Mouse (Mus musculus): ENCODE data around the gene Glul. TPM values are rescaled to one million over a fixed set of nuclear protein-coding genes. Genes with fewer than 3 reads are reported as not detected.
"Not testable (repeated sequence)": the region's sequence is repeated elsewhere in the genome, so short reads cannot be mapped to it uniquely, and the experiment has no call there.

The Glul gene
- 151 and 226 TPM in 2 replicates for polyA plus RNA-seq (2012; rRNA removed)

GRCm38 (mm10) chr1:153899731-153900380, at the start of gene Glul, which contains the start of gene Teddm2:
Glul (plus strand) TSS chr1:153899944.
Teddm2 (minus strand) TSS chr1:153900228.
- peak; percentile 99 for DNase-seq (ENCODE audit: low read depth)
- no peak for TF ChIP-seq CTCF (IDR thresholded peaks at IDR 0.05; ENCODE audit: borderline replicate concordance, extremely low read depth, insufficient read depth, insufficient read length)
- peak; percentile 84; the same call in 1 of the 2 replicates for TF ChIP-seq POLR2A (IDR thresholded peaks at IDR 0.05; ENCODE audit: borderline replicate concordance, extremely low read depth, insufficient read depth, insufficient read length, poor library complexity, severe bottlenecking)

GRCm38 (mm10) chr1:153852696-153853095, 47.0 kb upstream of the Glul start:
- not testable (repeated sequence) for DNase-seq (ENCODE audit: low read depth)

DNA sequence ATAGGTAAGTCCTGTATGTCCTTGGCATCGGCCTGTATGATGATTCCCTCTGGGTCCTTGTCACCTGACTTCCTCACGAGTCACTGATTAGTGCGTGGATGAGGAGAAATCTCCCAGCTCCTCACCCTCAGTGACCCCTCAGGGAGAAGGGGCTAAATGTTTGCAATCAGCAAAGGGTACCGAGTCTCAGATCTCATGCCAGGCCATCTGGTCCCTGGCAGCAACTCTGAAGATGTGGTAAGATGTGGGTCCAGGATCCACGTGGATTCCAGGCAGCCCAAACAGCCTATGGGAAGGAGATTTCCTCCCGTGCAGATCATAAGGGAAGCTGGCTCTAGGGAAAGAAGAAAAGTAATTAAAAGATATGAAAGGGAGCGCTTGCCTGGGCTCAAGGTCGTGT, 43.8 kb upstream of the Glul start:
- no peak for TF ChIP-seq CTCF (IDR thresholded peaks at IDR 0.05; ENCODE audit: borderline replicate concordance, extremely low read depth, insufficient read depth, insufficient read length)
- no peak for TF ChIP-seq POLR2A (IDR thresholded peaks at IDR 0.05; ENCODE audit: borderline replicate concordance, extremely low read depth, insufficient read depth, insufficient read length, poor library complexity, severe bottlenecking)
- peak; percentile 17 for DNase-seq (ENCODE audit: low read depth)

- DNase-seq (ENCODE audit: low read depth) = no peak
- TF ChIP-seq POLR2A (IDR thresholded peaks at IDR 0.05; ENCODE audit: borderline replicate concordance, extremely low read depth, insufficient read depth, insufficient read length, poor library complexity, severe bottlenecking) (no peak), CTCF (IDR thresholded peaks at IDR 0.05; ENCODE audit: borderline replicate concordance, extremely low read depth, insufficient read depth, insufficient read length) (no peak)
These were observed 25.7 kb upstream of the Glul start, which contains the start of gene Teddm1b for GRCm38 (mm10) chr1:153874045-153874444. Teddm1b (plus strand) TSS chr1:153874345.

GRCm38 (mm10) chr1:153880391-153880790, 19.4 kb upstream of the Glul start:
- DNase-seq (ENCODE audit: low read depth) = not testable (repeated sequence)

GRCm38 (mm10) chr1:153886024-153886633, 13.6 kb upstream of the Glul start:
- TF ChIP-seq CTCF (IDR thresholded peaks at IDR 0.05; ENCODE audit: borderline replicate concordance, extremely low read depth, insufficient read depth, insufficient read length) = no peak
- TF ChIP-seq POLR2A (IDR thresholded peaks at IDR 0.05; ENCODE audit: borderline replicate concordance, extremely low read depth, insufficient read depth, insufficient read length, poor library complexity, severe bottlenecking) = no peak
- DNase-seq (ENCODE audit: low read depth) = peak; percentile 55

- DNase-seq (ENCODE audit: low read depth) = no peak
- TF ChIP-seq CTCF (IDR thresholded peaks at IDR 0.05; ENCODE audit: borderline replicate concordance, extremely low read depth, insufficient read depth, insufficient read length) (no peak), POLR2A (IDR thresholded peaks at IDR 0.05; ENCODE audit: borderline replicate concordance, extremely low read depth, insufficient read depth, insufficient read length, poor library complexity, severe bottlenecking) (no peak)
These were observed 9.6 kb upstream of the Glul start for GRCm38 (mm10) chr1:153890121-153890520.

- no peak for DNase-seq (ENCODE audit: low read depth)
- TF ChIP-seq POLR2A (IDR thresholded peaks at IDR 0.05; ENCODE audit: borderline replicate concordance, extremely low read depth, insufficient read depth, insufficient read length, poor library complexity, severe bottlenecking) = no peak
- TF ChIP-seq CTCF (IDR thresholded peaks at IDR 0.05; ENCODE audit: borderline replicate concordance, extremely low read depth, insufficient read depth, insufficient read length) = no peak
These were observed 8.3 kb upstream of the Glul start, which contains the start of gene Teddm1a for GRCm38 (mm10) chr1:153891442-153891841. Teddm1a (plus strand) TSS chr1:153891742.

DNA sequence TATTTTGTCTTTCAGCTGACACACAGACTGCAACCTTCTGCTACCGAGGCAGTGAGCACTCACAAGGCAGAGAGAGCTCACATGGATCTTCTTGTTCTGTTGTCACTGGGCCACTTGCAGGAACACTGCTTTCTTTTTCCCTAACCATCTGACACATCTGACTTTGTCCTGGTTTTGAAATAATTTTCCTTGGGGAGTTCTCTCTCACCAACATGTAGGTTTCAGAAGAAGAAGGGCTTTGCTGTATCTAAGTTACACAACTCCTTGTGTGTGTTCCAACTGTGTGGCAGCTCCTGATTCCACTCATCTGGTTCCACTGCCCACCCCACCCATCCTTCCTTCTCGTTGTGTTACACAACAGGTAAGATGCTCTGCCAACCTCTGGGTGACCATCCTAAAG, 6.0 kb upstream of the Glul start:
- DNase-seq (ENCODE audit: low read depth) = no peak
- TF ChIP-seq CTCF (IDR thresholded peaks at IDR 0.05; ENCODE audit: borderline replicate concordance, extremely low read depth, insufficient read depth, insufficient read length) (no peak), POLR2A (IDR thresholded peaks at IDR 0.05; ENCODE audit: borderline replicate concordance, extremely low read depth, insufficient read depth, insufficient read length, poor library complexity, severe bottlenecking) (no peak)

GRCm38 (mm10) chr1:153894201-153894893, 5.4 kb upstream of the Glul start:
- TF ChIP-seq CTCF (IDR thresholded peaks at IDR 0.05; ENCODE audit: borderline replicate concordance, extremely low read depth, insufficient read depth, insufficient read length) (no peak), POLR2A (IDR thresholded peaks at IDR 0.05; ENCODE audit: borderline replicate concordance, extremely low read depth, insufficient read depth, insufficient read length, poor library complexity, severe bottlenecking) (no peak)
- DNase-seq (ENCODE audit: low read depth) = peak; percentile 54

GRCm38 (mm10) chr1:153894979-153895378, 4.8 kb upstream of the Glul start:
- peak; percentile 88; the same call in 1 of the 2 replicates for TF ChIP-seq CTCF (IDR thresholded peaks at IDR 0.05; ENCODE audit: borderline replicate concordance, extremely low read depth, insufficient read depth, insufficient read length)
- TF ChIP-seq POLR2A (IDR thresholded peaks at IDR 0.05; ENCODE audit: borderline replicate concordance, extremely low read depth, insufficient read depth, insufficient read length, poor library complexity, severe bottlenecking) = no peak
- peak; percentile 92 for DNase-seq (ENCODE audit: low read depth)

- DNase-seq (ENCODE audit: low read depth) = no peak
- TF ChIP-seq POLR2A (IDR thresholded peaks at IDR 0.05; ENCODE audit: borderline replicate concordance, extremely low read depth, insufficient read depth, insufficient read length, poor library complexity, severe bottlenecking) (no peak), CTCF (IDR thresholded peaks at IDR 0.05; ENCODE audit: borderline replicate concordance, extremely low read depth, insufficient read depth, insufficient read length) (no peak)
These were observed 2.5 kb upstream of the Glul start for GRCm38 (mm10) chr1:153897196-153897595.
